Mouse (Mus musculus): ENCODE measurements around the gene Oas1d.
"Not testable (repeated sequence)": the region's sequence is repeated elsewhere in the genome, so short reads cannot be mapped to it uniquely, and the experiment has no call there.

The Oas1d gene

DNA sequence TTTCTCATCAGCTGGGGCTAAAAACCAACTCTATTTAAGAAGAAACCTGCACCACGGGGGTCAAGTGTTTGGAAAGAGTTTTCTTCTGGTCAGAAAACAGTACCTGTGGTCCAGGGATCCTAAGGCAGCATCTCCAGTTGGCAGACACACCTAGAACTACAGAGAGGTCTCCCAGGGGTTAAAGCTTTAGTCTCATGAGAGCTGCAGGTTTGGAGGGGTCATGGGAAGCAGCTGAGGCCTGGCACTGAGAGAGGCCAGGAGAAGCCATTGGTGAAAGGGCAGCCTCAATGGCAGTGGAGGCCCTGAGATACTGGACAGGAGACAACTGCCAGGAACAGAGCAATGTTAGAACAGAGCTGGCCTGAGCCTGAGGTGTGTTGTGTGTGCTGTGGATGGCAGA is 13.7 kb upstream of the Oas1d start:
- no peak for DNase-seq (ENCODE audit: low spot score in 2 of 2)

- DNase-seq (ENCODE audit: low spot score in 2 of 2): no peak
Observed at GRCm38 (mm10) chr5:120902056-120902455, 12.3 kb upstream of the Oas1d start.

DNA sequence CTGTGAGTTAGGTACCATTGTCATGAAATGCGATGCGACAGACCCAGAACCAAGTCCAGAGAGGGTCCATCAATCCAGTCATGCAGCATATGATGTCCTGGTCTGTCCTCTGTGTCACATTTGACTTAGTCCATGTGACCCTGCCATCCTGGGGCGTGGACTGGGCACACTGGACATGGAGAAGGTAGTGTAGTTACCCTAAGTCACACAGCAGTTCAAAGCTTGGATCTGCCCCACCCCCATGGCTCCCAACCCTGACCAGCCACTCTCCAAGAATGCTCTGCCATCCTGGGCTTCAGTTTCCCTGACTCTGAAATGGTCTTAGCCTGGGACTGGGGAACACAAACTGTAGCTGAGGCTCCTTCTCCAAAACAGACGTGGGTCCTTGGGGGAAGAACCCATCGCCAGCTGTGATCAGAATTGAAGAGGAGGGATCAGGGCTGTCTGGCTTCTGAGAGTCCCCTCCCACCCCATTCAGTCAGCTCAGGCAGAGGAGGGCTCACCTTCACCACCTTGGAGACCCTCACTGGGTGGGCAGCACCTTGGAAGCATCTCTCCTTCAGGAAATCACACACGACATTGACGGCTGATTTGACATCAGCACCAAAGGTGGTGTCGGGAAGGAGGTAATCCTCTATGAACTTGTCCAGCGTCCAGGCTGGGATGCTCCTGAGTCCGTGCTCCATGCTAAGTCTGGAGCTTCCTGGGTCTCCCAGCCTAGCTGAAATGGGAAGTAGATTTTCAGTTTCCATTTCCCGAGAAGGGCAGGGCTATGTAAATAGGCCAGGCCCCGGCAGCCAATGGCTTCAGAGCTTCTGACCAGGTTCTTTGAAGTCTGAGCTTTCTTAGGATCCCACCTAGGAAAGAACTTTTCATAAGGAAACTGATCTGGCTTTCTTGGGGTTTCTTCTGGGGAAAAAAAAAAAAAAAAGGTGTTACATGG is 7.3 kb upstream of the Oas1d start, which contains the start of gene Oas1a:
TSS of gene Oas1a (minus strand) at position 731 of the 943 bp plus-strand sequence.
- not testable (repeated sequence) for DNase-seq (ENCODE audit: low spot score in 2 of 2)

GRCm38 (mm10) chr5:120908196-120908920 is 6.0 kb upstream of the Oas1d start:
- no peak for DNase-seq (ENCODE audit: low spot score in 2 of 2)

DNA sequence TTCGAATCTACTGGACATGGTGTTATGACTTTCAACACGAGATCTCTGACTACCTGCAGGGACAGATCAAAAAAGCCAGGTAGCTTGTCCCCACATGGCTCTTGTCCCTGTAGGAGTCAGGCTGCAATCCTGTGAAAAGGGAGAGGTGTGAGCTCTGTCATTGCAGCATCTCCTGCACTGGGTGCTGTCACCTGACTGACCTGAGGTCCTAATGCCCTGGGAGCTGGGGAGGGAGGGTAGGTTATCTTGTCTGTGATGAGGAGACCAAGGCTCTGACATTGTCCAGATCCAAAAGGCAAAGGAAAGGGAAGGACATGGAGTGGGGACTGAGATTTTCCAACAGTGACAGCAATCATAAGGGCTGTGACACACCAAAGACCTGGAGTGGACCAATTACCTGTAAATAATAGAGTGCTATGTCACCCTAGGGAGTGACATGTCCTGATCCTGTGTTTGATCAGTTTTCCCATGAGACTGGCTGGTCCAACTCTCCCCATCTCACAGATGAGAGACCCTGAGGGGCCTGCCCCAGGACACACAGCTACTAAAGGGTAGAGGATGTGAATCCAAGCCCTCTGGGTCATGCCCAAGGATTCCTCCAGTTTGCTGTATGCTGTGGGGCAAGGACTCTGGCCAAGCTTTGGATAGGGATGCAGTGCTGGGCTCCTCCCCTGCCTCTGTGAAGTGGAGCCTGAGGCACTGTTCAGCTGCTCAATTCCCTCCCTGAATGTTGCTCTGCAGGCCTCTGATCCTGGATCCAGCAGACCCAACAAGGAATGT is 5.0 kb downstream of the Oas1d start:
- not testable (repeated sequence) for DNase-seq (ENCODE audit: low spot score in 2 of 2)

- no peak for DNase-seq (ENCODE audit: low spot score in 2 of 2)
Observed at GRCm38 (mm10) chr5:120920296-120920695, 6.0 kb downstream of the Oas1d start.

DNA sequence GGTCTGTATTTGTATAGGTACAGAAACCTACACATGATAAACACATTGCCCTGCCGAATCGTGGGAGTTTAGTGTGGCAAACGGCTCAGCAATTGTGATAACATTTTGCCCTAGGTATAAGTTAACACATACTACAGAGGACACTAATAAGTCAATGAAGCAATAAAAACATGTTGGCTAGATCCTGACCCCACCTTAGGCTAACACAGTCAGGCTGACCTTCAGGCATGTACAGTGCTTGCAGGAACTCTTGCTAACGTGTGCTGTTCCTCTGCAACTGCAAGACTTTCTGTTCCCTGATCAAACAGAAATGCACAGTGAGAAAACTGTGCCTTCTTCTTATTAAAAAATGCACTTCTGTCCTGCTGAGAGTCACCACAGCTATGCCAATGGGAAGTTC is 9.6 kb downstream of the Oas1d start:
- DNase-seq (ENCODE audit: low spot score in 2 of 2): no peak

GRCm38 (mm10) chr5:120924520-120924919 is 10.2 kb downstream of the Oas1d start:
- DNase-seq (ENCODE audit: low spot score in 2 of 2): not testable (repeated sequence)

GRCm38 (mm10) chr5:120926311-120926710 is 12.0 kb downstream of the Oas1d start:
- not testable (repeated sequence) for DNase-seq (ENCODE audit: low spot score in 2 of 2)

DNA sequence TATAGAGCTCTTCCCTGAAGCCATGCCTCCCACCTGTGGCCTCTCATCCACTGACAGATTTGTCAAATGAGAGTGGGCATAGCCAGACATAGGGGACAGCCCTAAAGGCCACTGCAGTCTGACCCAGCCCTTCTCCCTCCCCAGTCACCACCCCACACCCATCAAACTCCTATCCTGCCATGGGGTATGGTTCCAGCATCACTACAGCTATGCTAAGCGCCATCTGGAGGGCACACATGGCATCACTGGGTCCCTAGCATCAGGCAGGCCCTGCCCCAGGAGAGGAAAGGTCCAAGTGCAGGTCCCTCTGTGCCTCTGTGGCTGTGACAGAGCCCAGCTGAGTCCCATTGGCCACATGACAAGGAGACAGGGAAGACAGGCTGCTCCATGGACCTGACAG is 12.7 kb downstream of the Oas1d start:
- DNase-seq (ENCODE audit: low spot score in 2 of 2): no peak

- no peak for DNase-seq (ENCODE audit: low spot score in 2 of 2)
Observed at GRCm38 (mm10) chr5:120933966-120934365, 19.6 kb downstream of the Oas1d start.

DNA sequence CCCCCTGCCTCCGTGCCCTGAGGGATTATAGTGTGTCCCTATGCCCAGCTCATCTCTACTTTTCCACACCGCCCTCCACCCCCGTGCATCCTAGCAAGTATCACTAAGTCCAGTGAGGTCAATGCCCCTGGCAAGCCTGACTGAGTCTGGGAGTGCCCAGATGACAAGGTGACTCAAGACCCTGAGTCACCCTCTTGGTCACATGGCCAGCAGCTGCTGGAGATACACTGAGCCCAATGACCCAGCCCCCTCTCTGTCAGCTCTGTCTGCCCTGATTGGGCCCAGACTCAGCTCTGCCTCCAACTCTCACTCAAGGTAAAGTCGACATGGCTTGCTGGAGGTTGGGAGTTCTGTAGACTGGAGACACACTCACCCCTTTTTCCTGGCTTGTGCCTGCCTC is 23.5 kb downstream of the Oas1d start:
- no peak for DNase-seq (ENCODE audit: low spot score in 2 of 2)

- DNase-seq (ENCODE audit: low spot score in 2 of 2): no peak
Observed at GRCm38 (mm10) chr5:120938586-120938985, 24.2 kb downstream of the Oas1d start.

GRCm38 (mm10) chr5:120942076-120942475 is 27.7 kb downstream of the Oas1d start:
- DNase-seq (ENCODE audit: low spot score in 2 of 2): no peak

DNA sequence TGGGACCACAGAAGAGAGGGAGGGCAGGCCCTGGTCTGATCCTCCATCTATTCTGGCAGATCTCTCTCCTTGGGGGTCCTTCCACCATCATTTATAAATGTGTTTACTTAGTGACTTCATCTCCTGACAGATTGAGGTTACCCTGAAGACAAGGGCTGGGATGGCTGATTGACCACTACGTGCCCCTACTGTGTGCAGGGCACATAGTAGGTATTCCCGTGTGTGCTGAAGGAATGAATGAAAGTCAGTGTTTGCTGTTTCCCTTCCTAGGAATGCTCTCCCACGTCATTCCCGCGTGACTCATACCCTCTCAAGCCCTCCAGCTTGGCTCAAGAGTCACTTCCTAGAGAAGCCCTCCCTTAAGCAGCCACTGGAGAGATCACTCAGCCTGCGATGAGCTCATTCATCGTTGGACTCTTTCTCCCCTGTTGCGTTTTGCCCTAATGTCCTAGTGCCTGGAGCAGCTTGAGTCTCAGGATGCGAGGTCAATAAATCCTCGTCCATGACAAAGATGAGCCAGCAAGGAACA is 38.0 kb downstream of the Oas1d start:
- DNase-seq (ENCODE audit: low spot score in 2 of 2): no peak

GRCm38 (mm10) chr5:120953974-120954373 is 39.6 kb downstream of the Oas1d start:
- DNase-seq (ENCODE audit: low spot score in 2 of 2): no peak

GRCm38 (mm10) chr5:120961004-120961403 is 46.7 kb downstream of the Oas1d start:
- no peak for DNase-seq (ENCODE audit: low spot score in 2 of 2)

DNA sequence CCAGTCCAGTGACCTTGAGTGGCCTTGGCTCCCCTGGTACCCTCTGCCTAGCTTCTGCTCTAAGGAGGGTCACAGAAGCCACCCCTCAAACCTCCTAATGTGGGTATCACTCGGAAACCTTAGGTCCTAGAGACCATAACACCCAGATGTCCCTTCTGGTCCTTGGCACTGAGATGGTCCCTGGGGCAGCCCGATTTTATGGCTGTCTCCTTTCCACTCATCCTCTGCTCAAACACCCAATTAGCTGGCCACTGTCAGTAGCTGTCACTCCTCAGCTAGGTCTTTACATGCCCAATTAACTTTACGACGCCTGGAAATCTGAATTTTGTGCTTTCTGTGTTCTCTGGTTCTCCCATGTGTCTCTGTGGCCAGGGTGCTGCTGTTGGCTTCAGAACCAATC is 51.8 kb downstream of the Oas1d start:
- DNase-seq (ENCODE audit: low spot score in 2 of 2): no peak

- no peak for DNase-seq (ENCODE audit: low spot score in 2 of 2)
Observed at GRCm38 (mm10) chr5:120966894-120967293, 52.6 kb downstream of the Oas1d start.

GRCm38 (mm10) chr5:120967355-120968133 is 53.2 kb downstream of the Oas1d start:
- DNase-seq (ENCODE audit: low spot score in 2 of 2): no peak

GRCm38 (mm10) chr5:120968134-120968532 is 53.8 kb downstream of the Oas1d start:
- DNase-seq (ENCODE audit: low spot score in 2 of 2): no peak

Measured in spleen, postnatal 36 days (tissue).